Mouse (Mus musculus) liver, adult 2 months (tissue): Measurements from ENCODE around the gene Rabl3.

ENCODE experiments used
- CTCF ChIP-seq: fragments of 200-500 bp; IDR thresholded peaks from 2 replicates; pipeline ENCODE4 v1.5.1; 2011; ENCODE audit warnings: low read depth, low read length, control low read depth
- POLR2A ChIP-seq: fragments of 200-500 bp; IDR thresholded peaks from 2 replicates; pipeline ENCODE4 v1.6.1; 2011; ENCODE audit warnings: low read length, control low read depth; ENCODE audit not compliant: insufficient read depth; ENCODE audit errors: extremely low read depth

DNA sequence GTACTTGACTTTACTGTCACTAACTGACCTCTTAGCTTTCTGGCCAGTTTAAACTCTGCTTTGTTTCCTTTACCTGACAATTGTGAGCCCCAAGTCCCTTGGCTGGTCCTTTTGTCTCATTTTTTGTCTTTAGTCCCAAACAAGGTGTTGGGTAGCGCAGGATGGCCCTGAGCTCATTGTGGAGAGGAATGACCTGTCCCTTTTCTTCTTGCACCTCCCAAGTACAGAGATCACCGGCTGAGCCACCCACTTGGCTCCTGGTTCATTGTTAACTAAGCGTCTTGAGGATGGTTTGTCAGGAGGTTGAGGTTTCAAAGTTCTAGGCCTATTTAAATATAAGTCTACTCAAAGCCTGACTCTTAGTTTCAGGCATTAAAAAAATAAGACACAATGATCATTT, 43.6 kb downstream of the Rabl3 start:
- TF ChIP-seq CTCF (no peak), POLR2A (no peak)
